Mouse (Mus musculus): ENCODE measurements around the gene Rnf215. TPM values are rescaled to one million over a fixed set of nuclear protein-coding genes. Genes with fewer than 3 reads are reported as not detected.
A peak's percentile ranks its signal among the peaks of the same experiment; 100 is the strongest.
"Not testable (repeated sequence)": the region's sequence is repeated elsewhere in the genome, so short reads cannot be mapped to it uniquely, and the experiment has no call there.

Gene Rnf215
- total and polyA plus RNA-seq, 2 experiments from 2014 or later = 45.4 to 90.1 TPM

GRCm38 (mm10) chr11:4127059-4127458 lies 7.9 kb upstream of the Rnf215 start:
- no peak overlapping the region for H3K4me2 ChIP-seq (ENCODE audit: low read depth)
- 0 out of 2 replicates have a peak, but pooled peaks cover 4% of the 10 kb centered on the region for H3K9me3 ChIP-seq (ENCODE audit: low read length)
- H3K36me3 ChIP-seq (ENCODE audit: insufficient read depth) = no peaks in the 10 kb centered on the region
- no peak overlapping the region for H3K4me3 ChIP-seq (ENCODE audit: low read depth, low read length)
- DNase-seq = no peak
- peak; percentile 28; the same call in 1 of the 2 replicates for TF ChIP-seq CTCF (IDR thresholded peaks at IDR 0.05; ENCODE audit: low read depth)
- no peaks in the 10 kb centered on the region for H3K27me3 ChIP-seq (ENCODE audit: insufficient read depth, low read length)
- H3K9ac ChIP-seq = no peak overlapping the region
- no peak for ATAC-seq
- H3K27ac ChIP-seq (ENCODE audit: low read depth, low read length) = no peak overlapping the region
- WGBS = 84% methylated on average over 1 of the region's 1 CpGs
- no peaks in the 10 kb centered on the region for H3K4me1 ChIP-seq (ENCODE audit: insufficient read depth)

DNA sequence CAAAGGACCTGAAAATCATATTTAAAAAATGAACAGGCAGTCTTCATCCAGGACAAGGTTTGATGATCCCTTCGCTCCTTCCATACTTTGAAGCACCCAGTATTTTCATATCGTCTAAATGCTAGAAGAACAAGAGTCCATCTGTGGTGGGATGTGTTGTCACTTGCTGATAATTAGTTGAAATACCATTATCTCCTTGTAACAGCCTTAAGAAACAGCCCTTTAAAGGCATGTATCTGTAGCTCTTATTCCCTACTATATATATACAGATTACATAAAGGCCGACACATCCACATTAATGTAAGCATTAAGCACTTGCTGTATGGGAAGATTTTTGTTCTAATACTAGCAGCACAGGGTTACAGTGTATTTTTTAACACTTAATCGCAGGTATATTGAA lies 6.5 kb upstream of the Rnf215 start:
- H3K4me1 ChIP-seq (ENCODE audit: insufficient read depth); H3K4me3 ChIP-seq (ENCODE audit: low read depth, low read length); DNase-seq; H3K9ac ChIP-seq; H3K27ac ChIP-seq (ENCODE audit: low read depth, low read length); ATAC-seq; H3K9me3 ChIP-seq (ENCODE audit: low read length); H3K27me3 ChIP-seq (ENCODE audit: insufficient read depth, low read length); H3K36me3 ChIP-seq (ENCODE audit: insufficient read depth); H3K4me2 ChIP-seq (ENCODE audit: low read depth): not testable (repeated sequence)
- WGBS = 95% methylated on average over 4 of the region's 4 CpGs

DNA sequence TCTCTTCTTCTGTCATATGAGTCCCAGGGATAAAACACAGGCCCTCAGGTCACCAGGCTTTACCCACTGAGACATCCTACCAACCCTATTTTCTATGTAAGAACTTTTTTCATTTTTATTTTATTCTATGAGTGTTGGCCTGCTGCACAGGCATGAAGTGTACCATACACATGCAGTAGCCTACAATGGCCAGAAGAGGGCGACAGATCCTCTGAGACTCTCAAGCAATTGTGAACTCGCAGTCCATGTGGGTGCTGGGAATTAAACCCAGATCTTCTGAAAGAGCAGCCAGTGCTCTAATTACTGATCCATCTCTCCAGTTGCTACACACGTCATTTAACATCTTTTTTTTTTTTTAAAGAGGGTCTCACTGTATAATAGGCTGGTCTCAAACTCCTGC lies 1.6 kb upstream of the Rnf215 start:
- 56% methylated on average over 3 of the region's 3 CpGs for WGBS
- H3K36me3 ChIP-seq (ENCODE audit: insufficient read depth) = peaks cover 16% of the 10 kb centered on the region

DNA sequence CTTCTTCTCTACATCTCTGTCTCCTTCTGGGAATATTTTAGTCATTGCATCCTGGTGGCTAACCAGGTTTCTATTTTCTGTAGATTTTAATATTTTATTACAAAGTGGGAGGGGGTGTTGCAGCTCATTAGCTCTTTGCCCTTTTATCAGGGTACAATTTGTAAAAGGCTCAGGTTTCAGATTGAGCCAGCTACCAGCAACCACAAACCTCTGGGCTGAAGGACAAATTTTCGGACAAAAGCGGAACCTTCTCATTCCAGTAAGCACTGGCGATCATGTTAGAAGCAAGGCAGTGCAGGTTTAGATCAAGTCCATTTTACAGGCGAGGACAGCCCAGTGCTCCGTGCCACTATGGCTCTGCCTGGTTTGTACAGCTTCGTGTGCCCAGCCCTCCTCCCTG lies 602 bp upstream of the Rnf215 start:
- ATAC-seq = no peak
- H3K9me3 ChIP-seq (ENCODE audit: low read length) = no peaks in the 10 kb centered on the region
- peak overlapping the region; percentile 96 for H3K4me3 ChIP-seq (ENCODE audit: low read depth, low read length)
- no peaks in the 10 kb centered on the region for H3K27me3 ChIP-seq (ENCODE audit: insufficient read depth, low read length)
- H3K4me1 ChIP-seq (ENCODE audit: insufficient read depth) = peaks cover 16% of the 10 kb centered on the region
- no peak overlapping the region for H3K27ac ChIP-seq (ENCODE audit: low read depth, low read length)
- no peak for TF ChIP-seq CTCF (IDR thresholded peaks at IDR 0.05; ENCODE audit: low read depth)
- WGBS = 57% methylated on average over 6 of the region's 6 CpGs
- peak overlapping the region; percentile 86 for H3K4me2 ChIP-seq (ENCODE audit: low read depth)
- peak overlapping the region; percentile 99; the same call in 1 of the 2 replicates for H3K9ac ChIP-seq
- H3K36me3 ChIP-seq (ENCODE audit: insufficient read depth) = peaks cover 18% of the 10 kb centered on the region
- DNase-seq = no peak

More for the DNA sequence above, 1.6 kb upstream of the Rnf215 start:
- Histone ChIP-seq H3K4me1 (ENCODE audit: insufficient read depth) (peaks cover 16% of the 10 kb centered on the region), H3K27ac (ENCODE audit: low read depth, low read length) (no peak overlapping the region), H3K9ac (no peak overlapping the region), H3K27me3 (ENCODE audit: insufficient read depth, low read length) (no peaks in the 10 kb centered on the region), H3K4me3 (ENCODE audit: low read depth, low read length) (no peak overlapping the region), H3K9me3 (ENCODE audit: low read length) (no peaks in the 10 kb centered on the region), H3K4me2 (ENCODE audit: low read depth) (no peak overlapping the region)
- peak; percentile 61 for TF ChIP-seq CTCF (IDR thresholded peaks at IDR 0.05; ENCODE audit: low read depth)
- ATAC-seq (no peak), DNase-seq (no peak)

GRCm38 (mm10) chr11:4138964-4139363 lies 4.0 kb downstream of the Rnf215 start:
- Histone ChIP-seq H3K27ac (ENCODE audit: low read depth, low read length) (no peak overlapping the region), H3K4me1 (ENCODE audit: insufficient read depth) (peaks cover 16% of the 10 kb centered on the region), H3K4me3 (ENCODE audit: low read depth, low read length) (no peak overlapping the region), H3K4me2 (ENCODE audit: low read depth) (no peak overlapping the region), H3K27me3 (ENCODE audit: insufficient read depth, low read length) (no peaks in the 10 kb centered on the region), H3K9me3 (ENCODE audit: low read length) (no peaks in the 10 kb centered on the region), H3K36me3 (ENCODE audit: insufficient read depth) (peaks cover 61% of the 10 kb centered on the region), H3K9ac (no peak overlapping the region)
- ATAC-seq (no peak), DNase-seq (no peak)
- 74% methylated on average over 2 of the region's 2 CpGs for WGBS
- no peak for TF ChIP-seq CTCF (IDR thresholded peaks at IDR 0.05; ENCODE audit: low read depth)

DNA sequence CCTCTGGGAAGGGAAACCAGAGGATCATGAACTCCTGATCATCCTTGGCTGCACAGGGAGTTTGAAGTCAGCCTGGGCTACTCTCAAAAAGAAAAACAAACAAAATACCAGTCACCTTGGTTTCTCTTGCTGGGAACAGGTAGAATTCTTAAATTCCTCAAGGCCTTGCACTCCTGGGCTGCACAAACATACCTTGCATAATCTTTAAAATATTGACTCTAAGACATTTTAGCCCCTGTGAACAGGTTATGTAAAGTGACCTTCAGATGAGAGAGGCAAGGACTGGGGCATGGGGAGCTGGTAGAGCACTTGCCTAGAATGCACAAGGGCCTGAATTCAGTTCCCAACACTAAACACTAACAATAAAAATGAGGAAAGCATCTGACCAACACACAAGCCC lies 6.5 kb downstream of the Rnf215 start:
- no peak overlapping the region for H3K4me3 ChIP-seq (ENCODE audit: low read depth, low read length)
- H3K27me3 ChIP-seq (ENCODE audit: insufficient read depth, low read length) = no peaks in the 10 kb centered on the region
- H3K4me2 ChIP-seq (ENCODE audit: low read depth) = no peak overlapping the region
- H3K4me1 ChIP-seq (ENCODE audit: insufficient read depth) = peaks cover 7% of the 10 kb centered on the region; the same call in 1 of the 2 replicates
- TF ChIP-seq CTCF (IDR thresholded peaks at IDR 0.05; ENCODE audit: low read depth) = no peak
- no peak for ATAC-seq
- DNase-seq = no peak
- no peaks in the 10 kb centered on the region for H3K9me3 ChIP-seq (ENCODE audit: low read length)
- peaks cover 68% of the 10 kb centered on the region for H3K36me3 ChIP-seq (ENCODE audit: insufficient read depth)
- no peak overlapping the region for H3K9ac ChIP-seq
- H3K27ac ChIP-seq (ENCODE audit: low read depth, low read length) = no peak overlapping the region

DNA sequence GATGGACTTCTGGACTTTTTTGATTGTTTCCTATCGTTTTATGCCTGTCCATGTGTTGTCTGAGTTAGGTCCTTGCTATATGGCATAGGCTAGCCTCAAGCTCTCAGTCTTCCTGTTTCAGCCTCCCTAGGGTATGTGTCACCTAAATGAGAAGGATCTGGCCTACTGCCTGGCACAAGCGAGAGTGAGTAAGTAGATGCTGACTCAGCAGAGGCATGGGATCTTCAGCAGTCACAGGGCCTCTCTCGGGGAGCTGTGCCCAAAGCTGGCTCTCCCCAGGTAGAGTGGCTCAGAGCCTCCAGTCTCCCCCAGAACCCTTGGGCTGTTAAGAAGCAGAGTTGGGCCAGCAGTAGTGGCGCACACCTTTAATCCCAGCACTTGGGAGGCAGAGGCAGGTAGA lies 7.3 kb downstream of the Rnf215 start:
- peaks cover 63% of the 10 kb centered on the region for H3K36me3 ChIP-seq (ENCODE audit: insufficient read depth)

More for the DNA sequence above, 7.3 kb downstream of the Rnf215 start:
- 88% methylated on average over 4 of the region's 4 CpGs for WGBS
- H3K4me2 ChIP-seq (ENCODE audit: low read depth) = no peak overlapping the region
- H3K4me3 ChIP-seq (ENCODE audit: low read depth, low read length) = no peak overlapping the region
- ATAC-seq = no peak
- no peak for DNase-seq
- H3K9ac ChIP-seq = no peak overlapping the region
- no peak for TF ChIP-seq CTCF (IDR thresholded peaks at IDR 0.05; ENCODE audit: low read depth)
- H3K27me3 ChIP-seq (ENCODE audit: insufficient read depth, low read length) = no peaks in the 10 kb centered on the region
- H3K27ac ChIP-seq (ENCODE audit: low read depth, low read length) = no peak overlapping the region
- no peaks in the 10 kb centered on the region for H3K9me3 ChIP-seq (ENCODE audit: low read length)
- H3K4me1 ChIP-seq (ENCODE audit: insufficient read depth) = no peaks in the 10 kb centered on the region
